Mouse (Mus musculus): ENCODE results near the gene Adamts7. TPM values are rescaled to one million over a fixed set of nuclear protein-coding genes. Genes with fewer than 3 reads are reported as not detected.

Adamts7 gene
- total RNA-seq, 2 experiments from 2014 or later, result 4.6 to 6.9 TPM

- peak; percentile 42 to 45 for DNase-seq
These were observed 16.0 kb upstream of the Adamts7 start for GRCm38 (mm10) chr9:90146869-90147268.

- DNase-seq, result peak; percentile 81 to 89
These were observed 485 bp upstream of the Adamts7 start for GRCm38 (mm10) chr9:90162243-90162925.

GRCm38 (mm10) chr9:90163749-90164095 is 853 bp downstream of the Adamts7 start:
- DNase-seq, result peak; percentile 66 to 80

GRCm38 (mm10) chr9:90164670-90165453 is 2.0 kb downstream of the Adamts7 start:
- DNase-seq, result no peak

GRCm38 (mm10) chr9:90165590-90165989 is 2.7 kb downstream of the Adamts7 start:
- DNase-seq, result no peak

- DNase-seq, result peak in 1 of 2 experiments; percentile 24
These were observed 3.7 kb downstream of the Adamts7 start for GRCm38 (mm10) chr9:90166615-90167014.

- DNase-seq, result no peak
These were observed 7.1 kb downstream of the Adamts7 start for GRCm38 (mm10) chr9:90169965-90170364.

- no peak for DNase-seq
These were observed 8.6 kb downstream of the Adamts7 start for GRCm38 (mm10) chr9:90171421-90171820.

GRCm38 (mm10) chr9:90172528-90173321 is 9.9 kb downstream of the Adamts7 start:
- no peak for DNase-seq

- DNase-seq, result no peak
These were observed 10.5 kb downstream of the Adamts7 start for GRCm38 (mm10) chr9:90173330-90173729.

GRCm38 (mm10) chr9:90179409-90179808 is 16.5 kb downstream of the Adamts7 start:
- DNase-seq, result no peak

GRCm38 (mm10) chr9:90181656-90182388 is 19.0 kb downstream of the Adamts7 start:
- DNase-seq, result no peak

- no peak for DNase-seq
These were observed 20.0 kb downstream of the Adamts7 start for GRCm38 (mm10) chr9:90182636-90183421.

GRCm38 (mm10) chr9:90183550-90183949 is 20.7 kb downstream of the Adamts7 start:
- no peak for DNase-seq

- peak; percentile 78 to 83 for DNase-seq
These were observed 21.2 kb downstream of the Adamts7 start for GRCm38 (mm10) chr9:90184116-90184515.

- no peak for DNase-seq
These were observed 22.6 kb downstream of the Adamts7 start for GRCm38 (mm10) chr9:90185356-90185910.

- no peak for DNase-seq
These were observed 26.0 kb downstream of the Adamts7 start for GRCm38 (mm10) chr9:90188893-90189292.

GRCm38 (mm10) chr9:90189391-90189790 is 26.5 kb downstream of the Adamts7 start:
- no peak for DNase-seq

GRCm38 (mm10) chr9:90195000-90195399 is 32.1 kb downstream of the Adamts7 start:
- no peak for DNase-seq

- DNase-seq, result no peak
These were observed 33.4 kb downstream of the Adamts7 start for GRCm38 (mm10) chr9:90196262-90196661.
